ENCODE assay signal across 21 mouse cellular contexts in genomic region chr6:84579508-84579907, GRCm38 (mm10). TPM values are rescaled to one million over a fixed set of nuclear protein-coding genes. Genes with fewer than 3 reads are reported as not detected.
"Had no signal": no experiment of that assay in that cellular context is flagged by ENCODE, and none has a peak within 500 bp of the region (broad histone marks: within the 10 kb centered on the region; RNA-seq: fewer than 3 reads in every experiment).

No protein-coding gene starts in this region.

- H3K27ac ChIP-seq: intestine, embryonic 15.5 days; left cerebral cortex, adult 2 months; liver, embryonic 12.5 days; liver, embryonic 15.5 days; lung, embryonic 15.5 days; neural tube, embryonic 13.5 days; stomach, embryonic 15.5 days had no signal

- H3K36me3 ChIP-seq: intestine, embryonic 15.5 days; liver, embryonic 12.5 days; liver, embryonic 15.5 days; lung, embryonic 15.5 days; neural tube, embryonic 13.5 days; stomach, embryonic 15.5 days had no signal

- H3K9me3 ChIP-seq: intestine, embryonic 15.5 days; liver, embryonic 12.5 days; liver, embryonic 15.5 days; lung, embryonic 15.5 days; neural tube, embryonic 13.5 days; stomach, embryonic 15.5 days had no signal

- H3K9ac ChIP-seq: intestine, embryonic 15.5 days; liver, embryonic 12.5 days; liver, embryonic 15.5 days; lung, embryonic 15.5 days; neural tube, embryonic 13.5 days; stomach, embryonic 15.5 days had no signal

- ATAC-seq: intestine, embryonic 15.5 days; liver, embryonic 12.5 days; midbrain, embryonic 16.5 days had no signal

- H3K4me2 ChIP-seq: intestine, embryonic 15.5 days; liver, embryonic 12.5 days; liver, embryonic 15.5 days; lung, embryonic 15.5 days; midbrain, embryonic 11.5 days; neural tube, embryonic 13.5 days; stomach, embryonic 15.5 days had no signal

- H3K4me3 ChIP-seq: intestine, embryonic 15.5 days; left cerebral cortex, adult 2 months; liver, embryonic 12.5 days; liver, embryonic 15.5 days; lung, embryonic 15.5 days; myocyte; neural tube, embryonic 13.5 days; stomach, embryonic 15.5 days had no signal

- DNase-seq: layer of hippocampus, adult 9-11 months; layer of hippocampus, postnatal 36 days; liver; lung, adult 18-20 months; right cerebral cortex, postnatal 25 days; thymus, adult 18-20 months; thymus, postnatal 36 days had no signal

RNA-seq across cellular contexts. Expression of gene Cyp26b1, which starts 14.2 kb away (rescaled TPM):
- total RNA-seq: megakaryocyte progenitor cell, adult 5-6 weeks; megakaryocyte-erythroid progenitor cell, adult 5-6 weeks; monocyte, adult 5-6 weeks; neutrophil, adult 5-6 weeks had no signal
